Mouse (Mus musculus) inflammation-experienced regulatory T-cells, adult 16 weeks (primary cell): Measurements from ENCODE around the gene Gm13043. TPM values are rescaled to one million over a fixed set of nuclear protein-coding genes. Genes with fewer than 3 reads are reported as not detected.

ENCODE experiments used
- polyA plus RNA-seq: library from polyadenylated mRNA; unstranded; fragments of 100-300 nt; shearing (Covaris generic); gene quantifications from one replicate; pipeline ENCODE4 v1.2.1, GENCODE M21; 2017

The Gm13043 gene
- not detected for polyA plus RNA-seq

GRCm38 (mm10) chr4:143511043-143511442 is at the start of gene Gm13043:
TSS of gene Gm13043 (plus strand) at chr4:143511343.

GRCm38 (mm10) chr4:143535654-143536053 is 24.5 kb downstream of the Gm13043 start, which contains the start of gene Gm13040:
TSS of gene Gm13040 (plus strand) at chr4:143535954.

DNA sequence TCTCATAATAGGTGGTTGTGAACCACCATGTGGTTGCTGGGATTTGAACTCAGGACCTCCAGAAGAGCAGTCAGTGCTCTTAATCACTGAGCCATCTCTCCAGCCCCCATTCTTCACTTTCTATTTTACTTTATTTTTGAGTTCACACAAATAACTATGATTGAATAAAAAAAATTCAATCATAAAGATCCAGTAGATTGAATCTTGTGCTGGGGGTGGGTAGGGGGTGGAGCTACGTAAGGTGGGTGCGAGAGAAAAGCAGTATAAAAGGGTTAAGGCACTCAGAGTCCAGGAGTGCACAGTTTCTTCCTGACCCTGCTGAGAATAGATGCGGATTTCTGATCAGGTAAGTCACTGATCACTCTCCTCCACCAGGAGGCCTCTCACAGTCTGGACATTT is 40.3 kb downstream of the Gm13043 start, which contains the start of the genes BC080695 and Gm13057:
Gene BC080695, plus strand, starts transcription at position 301 of the 400 bp plus-strand sequence.
Gene Gm13057, plus strand, starts transcription at position 310 of the 400 bp plus-strand sequence.

Other genes starting within 250 kb of the Gm13043 start
- gene Pdpn, start 211.8 kb upstream of the Gm13043 start, polyA plus RNA-seq = not detected
- not detected for gene Lrrc38, start 161.6 kb upstream of the Gm13043 start, polyA plus RNA-seq
- gene Pramel1, start 116.9 kb upstream of the Gm13043 start, polyA plus RNA-seq = not detected
- gene Pramef8, start 98.9 kb upstream of the Gm13043 start, polyA plus RNA-seq = 52.8 TPM
- not detected for gene Oog4, start 61.0 kb upstream of the Gm13043 start, polyA plus RNA-seq
- not detected for gene Gm13040, start 24.6 kb downstream of the Gm13043 start, polyA plus RNA-seq
- gene BC080695, start 40.4 kb downstream of the Gm13043 start, polyA plus RNA-seq = not detected
- not detected for gene Gm13057, start 40.4 kb downstream of the Gm13043 start, polyA plus RNA-seq
- gene Gm13083, start 103.7 kb downstream of the Gm13043 start, polyA plus RNA-seq = not detected
- not detected for gene Gm13088, start 145.9 kb downstream of the Gm13043 start, polyA plus RNA-seq
- gene Gm13089, start 191.4 kb downstream of the Gm13043 start, polyA plus RNA-seq = not detected
- gene Gm13078, start 208.1 kb downstream of the Gm13043 start, polyA plus RNA-seq = not detected